Mouse (Mus musculus) adrenal gland, adult (tissue): ENCODE measurements at regions not wholly inside any gene's neighbourhood (a gene's known extent, or its start where the extent isn't known, plus 50 kb on each side); places are given as distances from the start of the nearest gene placed in this dataset.
A peak's percentile ranks its signal among the peaks of the same experiment; 100 is the strongest.

Experiments used
- DNase-seq, 2 experiments: peaks; one replicate each; pipeline ENCODE4 v3.0.0; 2022 to 2023; ENCODE audit warnings: low spot score in 1 of 2; ENCODE audit not compliant: inconsistent age in 2 of 2

DNA sequence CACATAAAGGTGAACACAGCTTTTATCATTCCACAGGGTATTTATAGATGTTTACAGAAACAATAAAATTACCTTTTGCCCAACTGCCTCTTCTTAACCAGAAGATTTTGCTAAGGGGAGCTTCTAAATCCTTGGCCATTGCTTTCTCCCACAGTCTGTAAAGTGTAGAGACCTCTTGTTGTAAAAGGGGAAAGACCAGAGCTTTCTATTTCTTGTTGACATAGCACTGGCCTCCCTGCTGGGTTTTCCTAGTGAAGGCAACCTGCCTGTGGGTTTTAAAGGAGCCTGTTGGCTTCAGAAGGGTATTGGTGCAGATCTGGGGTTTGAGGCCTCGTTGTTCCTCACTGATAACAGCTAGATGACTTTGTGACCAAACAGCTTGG, 381.6 kb downstream of the Lmo4 start:
- DNase-seq: no peak

DNA sequence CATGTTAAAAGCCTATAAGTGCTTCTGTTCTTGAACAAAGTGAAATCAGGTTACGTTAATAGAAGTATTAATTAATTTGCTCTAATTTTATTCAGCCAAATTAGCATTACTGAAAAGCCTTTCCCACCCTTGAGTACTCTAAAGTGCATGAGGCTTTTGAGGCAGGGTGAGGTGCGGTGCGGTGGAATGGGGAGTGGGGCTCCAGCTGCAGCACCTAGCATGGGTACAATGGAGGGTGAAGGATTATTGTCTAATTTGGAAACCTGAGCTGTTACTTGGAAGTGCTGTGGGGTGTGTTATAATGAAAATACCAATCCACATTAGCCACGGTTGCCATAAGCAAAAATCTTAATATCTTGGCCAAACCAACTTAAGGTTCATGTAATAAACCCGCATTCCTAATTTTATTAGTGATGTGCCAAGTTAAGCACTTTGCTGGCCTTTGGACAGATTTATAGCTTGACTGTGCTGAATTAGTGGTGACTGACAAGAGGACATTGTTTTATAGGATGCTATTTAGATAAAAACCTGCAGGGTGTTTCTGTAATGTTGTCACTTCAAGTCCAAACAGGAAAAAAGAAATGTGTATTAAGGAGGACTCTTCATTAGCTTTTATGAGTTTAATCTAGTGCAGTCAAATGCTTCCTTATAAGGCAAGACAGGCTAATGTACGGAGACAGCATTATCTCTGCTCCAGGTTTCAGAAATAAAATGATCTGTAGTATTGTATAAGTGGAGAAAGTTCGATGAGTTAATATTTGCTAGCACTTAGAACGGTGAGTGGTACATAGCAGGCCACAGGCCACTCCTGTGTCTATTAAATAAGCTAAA, 382.2 kb downstream of the Lmo4 start:
- DNase-seq: no peak

GRCm38 (mm10) chr3:143807544-143807943, 397.5 kb downstream of the Lmo4 start:
- no peak for DNase-seq

DNA sequence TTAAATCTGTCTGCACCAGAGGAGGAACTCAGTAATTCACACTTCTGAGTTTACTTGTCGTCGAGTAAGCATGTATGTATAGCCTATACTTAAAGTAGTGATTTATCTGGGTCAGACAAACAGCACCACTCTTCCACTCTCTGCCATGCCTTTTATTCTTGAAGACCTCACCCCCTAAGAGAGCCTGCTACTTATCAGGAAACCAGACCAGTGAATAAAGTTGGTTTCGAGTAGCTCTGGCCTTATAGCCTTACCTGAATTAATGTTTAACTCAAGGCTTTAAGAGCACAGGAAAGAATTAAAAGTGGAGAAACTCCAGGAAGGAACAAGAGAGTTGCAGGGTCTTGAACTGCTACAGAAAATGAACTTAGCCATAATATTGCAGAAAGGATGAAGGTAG, 398.1 kb downstream of the Lmo4 start:
- DNase-seq: no peak

GRCm38 (mm10) chr3:143797850-143798249, 407.2 kb downstream of the Lmo4 start:
- no peak for DNase-seq

- DNase-seq: no peak
Measured at GRCm38 (mm10) chr3:143790905-143791304, 414.1 kb downstream of the Lmo4 start.

- DNase-seq: no peak
Measured at GRCm38 (mm10) chr3:143789932-143790570, 415.0 kb downstream of the Lmo4 start.

DNA sequence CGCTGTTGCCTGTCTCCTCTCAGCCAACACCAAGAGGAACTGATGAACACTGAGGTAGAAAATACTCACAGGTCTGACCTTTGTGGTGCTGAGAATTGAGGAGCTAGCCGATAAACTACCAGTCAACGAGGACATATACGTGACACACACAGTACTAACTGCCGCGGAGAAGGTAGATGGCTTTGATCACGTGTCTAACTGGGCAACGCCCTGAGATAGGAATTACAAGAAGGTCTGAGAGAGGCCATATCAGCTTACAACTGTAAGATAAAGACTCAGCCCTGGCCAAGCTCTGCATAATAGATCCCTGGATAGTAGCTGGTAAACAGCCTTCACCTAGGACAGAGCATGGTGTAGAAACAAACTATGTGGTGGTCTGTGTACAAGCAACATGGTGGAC, 418.1 kb downstream of the Lmo4 start:
- no peak for DNase-seq

- no peak for DNase-seq
Measured at GRCm38 (mm10) chr3:143784353-143784791, 420.6 kb downstream of the Lmo4 start.

DNA sequence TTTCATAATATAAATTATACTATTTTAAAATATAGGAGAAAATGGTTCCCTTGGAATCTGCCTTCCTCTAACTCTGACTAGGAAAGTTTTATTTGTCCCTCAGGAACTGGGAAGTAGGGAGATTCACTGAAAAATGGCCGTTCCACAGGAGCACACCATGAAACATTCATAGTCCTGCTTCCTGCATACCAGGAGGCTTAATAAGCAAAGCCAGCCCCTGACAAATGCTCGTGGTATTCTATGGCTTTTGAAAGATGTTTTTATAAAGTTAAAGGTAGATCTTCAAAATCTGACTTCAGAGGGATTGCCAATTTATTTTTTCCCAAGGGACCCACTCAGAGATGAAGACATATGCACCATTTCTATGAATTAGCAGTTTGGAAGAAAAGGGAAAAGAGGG, 426.9 kb downstream of the Lmo4 start:
- no peak for DNase-seq

GRCm38 (mm10) chr3:143759337-143759736, 445.7 kb downstream of the Lmo4 start:
- DNase-seq: no peak

- peak in 1 of 2 experiments; percentile 30 for DNase-seq
Measured at GRCm38 (mm10) chr3:143753197-143753596, 451.8 kb downstream of the Lmo4 start.

- DNase-seq: no peak
Measured at GRCm38 (mm10) chr3:143752660-143753059, 452.4 kb downstream of the Lmo4 start.

DNA sequence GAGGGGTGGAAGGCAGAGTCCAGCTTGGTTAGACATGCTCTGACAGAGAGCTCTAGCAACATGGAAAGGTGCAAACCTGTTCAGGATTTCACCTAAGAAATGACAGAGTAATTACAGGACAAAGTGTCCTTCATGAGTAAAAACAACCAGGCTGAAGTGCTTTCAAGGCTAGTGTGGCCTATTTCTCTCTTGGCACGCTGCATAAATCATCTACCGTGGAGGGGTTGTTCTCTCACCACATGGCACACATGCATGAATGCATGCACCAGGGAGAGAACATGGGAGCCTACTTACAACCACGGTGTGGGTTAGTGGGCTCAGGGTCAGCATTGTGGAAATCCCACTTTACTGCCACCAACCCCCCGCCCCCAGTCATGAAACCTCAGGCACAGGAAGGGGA, 454.9 kb downstream of the Lmo4 start:
- DNase-seq: peak; percentile 63 to 87

DNA sequence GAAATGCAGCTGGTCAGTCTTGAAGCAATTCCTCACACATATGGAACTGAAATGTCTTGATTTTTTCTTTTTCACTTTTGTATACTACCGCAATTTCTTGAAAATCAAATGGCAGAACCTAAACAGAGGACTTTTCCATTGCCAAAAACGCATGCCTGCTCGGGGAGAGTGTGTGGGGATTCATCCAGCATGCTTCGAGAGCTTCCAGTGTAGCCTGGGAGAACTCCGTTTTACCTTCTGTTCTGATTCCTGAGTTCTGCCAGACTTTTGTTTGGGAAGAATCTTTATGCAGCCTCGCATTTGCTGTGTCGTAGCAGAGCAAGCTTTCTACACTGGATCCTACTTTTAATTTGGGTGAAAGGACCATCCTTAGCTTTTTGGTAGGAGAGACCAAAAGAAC, 461.4 kb downstream of the Lmo4 start:
- DNase-seq: no peak

GRCm38 (mm10) chr3:143742786-143743571, 462.0 kb downstream of the Lmo4 start:
- peak in 1 of 2 experiments; percentile 35 for DNase-seq

GRCm38 (mm10) chr3:143738676-143739075, 466.3 kb downstream of the Lmo4 start:
- DNase-seq: no peak

GRCm38 (mm10) chr3:143737844-143738243, 467.2 kb downstream of the Lmo4 start:
- DNase-seq: no peak

GRCm38 (mm10) chr3:143736651-143737398, 468.2 kb downstream of the Lmo4 start:
- no peak for DNase-seq

DNA sequence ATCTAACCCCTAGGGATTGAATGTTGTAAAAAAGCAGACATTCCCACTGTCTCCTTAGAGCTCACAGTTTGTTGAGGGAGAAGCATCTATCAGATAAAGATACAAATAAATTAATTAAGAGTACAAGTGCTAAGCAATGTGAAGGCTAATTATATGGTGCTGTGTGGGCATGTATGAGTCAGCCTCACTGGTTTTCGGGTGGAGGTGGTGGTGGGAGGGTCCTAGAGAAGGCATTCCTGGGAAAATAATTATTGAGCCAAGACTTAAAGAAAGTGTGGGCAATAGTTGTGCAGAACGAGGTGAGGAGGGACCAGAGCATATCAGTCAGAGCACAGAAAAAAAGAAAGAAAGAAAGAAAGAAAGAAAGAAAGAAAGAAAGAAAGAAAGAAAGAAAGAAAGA, 470.2 kb downstream of the Lmo4 start:
- DNase-seq: no peak
